Mouse (Mus musculus) intestine, postnatal 0 days (tissue): ENCODE measurements around the gene Ctnnbip1. TPM values are rescaled to one million over a fixed set of nuclear protein-coding genes. Genes with fewer than 3 reads are reported as not detected.
A peak's percentile ranks its signal among the peaks of the same experiment; 100 is the strongest.

ENCODE experiments used
- ATAC-seq: fragments of 200-750 bp; cut with Nextera tagmentation; 2 replicates; pipeline ENCODE4 v1.8.0; 2017; ENCODE audit warnings: mild to moderate bottlenecking, moderate TSS enrichment, moderate library complexity
- H3K27ac ChIP-seq: fragments of 300-500 bp; sonication (generic); 2 replicates; pipeline ENCODE4 v1.5.1; 2014; ENCODE audit warnings: mild to moderate bottlenecking, low read depth, low read length, moderate library complexity
- H3K27me3 ChIP-seq: fragments of 300-500 bp; sonication (generic); replicated peaks from 2 replicates; pipeline ENCODE4 v1.6.1; 2014; ENCODE audit warnings: low read length, mixed read lengths; ENCODE audit not compliant: control insufficient read depth, insufficient read depth
- H3K36me3 ChIP-seq: fragments of 300-500 bp; sonication (generic); 2 replicates; pipeline ENCODE4 v1.6.1; 2014; ENCODE audit warnings: mild to moderate bottlenecking, moderate library complexity; ENCODE audit not compliant: control insufficient read depth, insufficient read depth
- H3K4me1 ChIP-seq: fragments of 300-500 bp; sonication (generic); replicated peaks from 2 replicates; pipeline ENCODE4 v1.6.1; 2014; ENCODE audit warnings: antibody characterized with exemption, low read length, mixed read lengths; ENCODE audit not compliant: control insufficient read depth, insufficient read depth
- H3K4me2 ChIP-seq: fragments of 300-500 bp; sonication (generic); replicated peaks from 2 replicates; pipeline ENCODE4 v1.6.1; 2014; ENCODE audit warnings: low read depth, mild to moderate bottlenecking, moderate library complexity
- H3K4me3 ChIP-seq: fragments of 300-500 bp; sonication (generic); 2 replicates; pipeline ENCODE4 v1.5.1; 2014; ENCODE audit warnings: low read depth, low read length
- H3K9ac ChIP-seq: fragments of 300-500 bp; sonication (generic); 2 replicates; pipeline ENCODE4 v1.6.1; 2014; ENCODE audit warnings: mild to moderate bottlenecking, low read depth, low read length
- H3K9me3 ChIP-seq: fragments of 300-500 bp; sonication (generic); 2 replicates; pipeline ENCODE4 v1.6.1; 2016; ENCODE audit warnings: mixed run types; ENCODE audit not compliant: control insufficient read depth
- CTCF ChIP-seq: sonication (generic); IDR thresholded peaks from 2 replicates; pipeline ENCODE4 v1.5.1; 2016; ENCODE audit warnings: low read depth, mild to moderate bottlenecking, control low read depth, antibody characterized with exemption, moderate library complexity
- WGBS: fragments of 180-500 bp; shearing (Covaris S2); extraction: QIAGEN DNeasy Blood & Tissue Kit; methylation state at CpG from one replicate; pipeline ENCODE4 v1.1.7; 2014; 5-methylcytosine and 5-hydroxymethylcytosine counted together
- polyA plus RNA-seq: library from polyadenylated mRNA; unstranded; fragments of >200 nt; fragmentation: Nextera tagmentation; extraction: Ambion mirVana; gene quantifications from 2 replicates; pipeline ENCODE4 v1.2.1, GENCODE M21; 2015

The Ctnnbip1 gene
- polyA plus RNA-seq, 1 experiment from 2014 or later = 52.8 TPM

GRCm38 (mm10) chr4:149542431-149542830 lies 24.4 kb downstream of the Ctnnbip1 start:
- Histone ChIP-seq H3K27me3 (no peaks in the 10 kb centered on the region), H3K4me3 (no peak overlapping the region), H3K9ac (no peak overlapping the region), H3K27ac (no peak overlapping the region), H3K4me2 (no peak overlapping the region), H3K36me3 (peaks cover 6% of the 10 kb centered on the region), H3K4me1 (no peaks in the 10 kb centered on the region), H3K9me3 (no peaks in the 10 kb centered on the region)
- no peak for ATAC-seq
- no peak for TF ChIP-seq CTCF
- WGBS = 88% methylated on average over 12 of the region's 12 CpGs

GRCm38 (mm10) chr4:149542927-149543553 lies 25.0 kb downstream of the Ctnnbip1 start:
- Histone ChIP-seq H3K9me3 (no peaks in the 10 kb centered on the region), H3K4me3 (no peak overlapping the region), H3K4me1 (no peaks in the 10 kb centered on the region), H3K27me3 (no peaks in the 10 kb centered on the region), H3K36me3 (peaks cover 6% of the 10 kb centered on the region), H3K9ac (no peak overlapping the region), H3K27ac (no peak overlapping the region), H3K4me2 (no peak overlapping the region)
- TF ChIP-seq CTCF = peak; percentile 99
- WGBS = 55% methylated on average over 10 of the region's 10 CpGs
- no peak; the same call in 1 of the 2 replicates for ATAC-seq

GRCm38 (mm10) chr4:149544892-149545291 lies 26.9 kb downstream of the Ctnnbip1 start:
- Histone ChIP-seq H3K27ac (no peak overlapping the region), H3K4me1 (no peaks in the 10 kb centered on the region), H3K9me3 (no peaks in the 10 kb centered on the region), H3K27me3 (no peaks in the 10 kb centered on the region), H3K9ac (no peak overlapping the region), H3K4me3 (no peak overlapping the region), H3K4me2 (no peak overlapping the region), H3K36me3 (peaks cover 6% of the 10 kb centered on the region)
- 77% methylated on average over 8 of the region's 8 CpGs for whole genome bisulfite sequencing
- ATAC-seq = no peak
- TF ChIP-seq CTCF = no peak

GRCm38 (mm10) chr4:149546797-149547444 lies 28.9 kb downstream of the Ctnnbip1 start:
- H3K4me2 ChIP-seq = no peak overlapping the region
- no peak overlapping the region for H3K4me3 ChIP-seq
- ATAC-seq = no peak
- 71% methylated on average over 9 of the region's 9 CpGs for WGBS
- H3K4me1 ChIP-seq = no peaks in the 10 kb centered on the region
- H3K9me3 ChIP-seq = no peaks in the 10 kb centered on the region
- no peaks in the 10 kb centered on the region for H3K27me3 ChIP-seq
- no peak for TF ChIP-seq CTCF
- H3K9ac ChIP-seq = no peak overlapping the region
- H3K27ac ChIP-seq = no peak overlapping the region
- H3K36me3 ChIP-seq = peaks cover 6% of the 10 kb centered on the region

DNA sequence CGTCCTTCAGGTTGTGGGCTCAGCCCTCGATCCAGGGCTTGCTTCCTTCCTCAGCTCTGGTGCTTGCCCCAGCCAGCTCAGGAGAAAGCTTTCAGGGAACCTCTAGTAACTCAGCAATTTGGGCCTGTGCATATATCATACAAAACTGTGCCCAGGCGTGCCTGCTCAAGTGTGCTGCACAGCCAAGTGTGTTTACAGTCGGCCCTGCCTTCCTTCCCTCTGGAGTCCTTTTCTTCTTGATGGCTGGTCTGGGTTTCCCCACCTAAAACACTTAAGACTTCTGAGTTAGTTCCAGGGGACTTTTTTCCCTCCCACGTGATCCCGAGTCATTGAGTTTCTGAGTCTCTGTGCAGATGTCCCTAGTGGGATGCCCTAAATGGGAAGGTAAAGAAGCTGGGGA lies 29.5 kb downstream of the Ctnnbip1 start:
- H3K9ac ChIP-seq = no peak overlapping the region
- H3K4me2 ChIP-seq = no peak overlapping the region
- H3K9me3 ChIP-seq = no peaks in the 10 kb centered on the region
- H3K27ac ChIP-seq = no peak overlapping the region
- no peaks in the 10 kb centered on the region for H3K27me3 ChIP-seq
- H3K36me3 ChIP-seq = peaks cover 6% of the 10 kb centered on the region
- 82% methylated on average over 6 of the region's 6 CpGs for WGBS
- ATAC-seq = no peak
- TF ChIP-seq CTCF = no peak
- no peak overlapping the region for H3K4me3 ChIP-seq
- no peaks in the 10 kb centered on the region for H3K4me1 ChIP-seq

- Histone ChIP-seq H3K9me3 (no peaks in the 10 kb centered on the region), H3K27me3 (no peaks in the 10 kb centered on the region), H3K4me2 (no peak overlapping the region), H3K4me1 (no peaks in the 10 kb centered on the region), H3K36me3 (peaks cover 8% of the 10 kb centered on the region), H3K27ac (no peak overlapping the region), H3K4me3 (no peak overlapping the region), H3K9ac (no peak overlapping the region)
- 65% methylated on average over 9 of the region's 9 CpGs for WGBS
- peak; percentile 55 for ATAC-seq
- peak; percentile 98 for TF ChIP-seq CTCF
Measured at GRCm38 (mm10) chr4:149549221-149549925, 31.3 kb downstream of the Ctnnbip1 start.
